Mouse (Mus musculus) neutrophil, adult 5-6 weeks (primary cell): ENCODE data around the gene Snrnp25. TPM values are rescaled to one million over a fixed set of nuclear protein-coding genes. Genes with fewer than 3 reads are reported as not detected.

ENCODE experiments used
- ATAC-seq: fragments of 151-379, 151-347 bp; 2 replicates; pipeline ENCODE4 v1.8.0; 2017; ENCODE audit warnings: mild to moderate bottlenecking, moderate TSS enrichment; ENCODE audit not compliant: insufficient number of reproducible peaks, poor library complexity, low FRiP score, severe bottlenecking; ENCODE audit errors: extremely low read depth
- total RNA-seq: library from RNA; stranded (forward); fragments of 200-1000 nt; gene quantifications from 2 replicates; pipeline ENCODE4 v1.2.3, GENCODE M21; 2017

Gene Snrnp25
- total RNA-seq = 13.7 and 25.4 TPM in 2 replicates

DNA sequence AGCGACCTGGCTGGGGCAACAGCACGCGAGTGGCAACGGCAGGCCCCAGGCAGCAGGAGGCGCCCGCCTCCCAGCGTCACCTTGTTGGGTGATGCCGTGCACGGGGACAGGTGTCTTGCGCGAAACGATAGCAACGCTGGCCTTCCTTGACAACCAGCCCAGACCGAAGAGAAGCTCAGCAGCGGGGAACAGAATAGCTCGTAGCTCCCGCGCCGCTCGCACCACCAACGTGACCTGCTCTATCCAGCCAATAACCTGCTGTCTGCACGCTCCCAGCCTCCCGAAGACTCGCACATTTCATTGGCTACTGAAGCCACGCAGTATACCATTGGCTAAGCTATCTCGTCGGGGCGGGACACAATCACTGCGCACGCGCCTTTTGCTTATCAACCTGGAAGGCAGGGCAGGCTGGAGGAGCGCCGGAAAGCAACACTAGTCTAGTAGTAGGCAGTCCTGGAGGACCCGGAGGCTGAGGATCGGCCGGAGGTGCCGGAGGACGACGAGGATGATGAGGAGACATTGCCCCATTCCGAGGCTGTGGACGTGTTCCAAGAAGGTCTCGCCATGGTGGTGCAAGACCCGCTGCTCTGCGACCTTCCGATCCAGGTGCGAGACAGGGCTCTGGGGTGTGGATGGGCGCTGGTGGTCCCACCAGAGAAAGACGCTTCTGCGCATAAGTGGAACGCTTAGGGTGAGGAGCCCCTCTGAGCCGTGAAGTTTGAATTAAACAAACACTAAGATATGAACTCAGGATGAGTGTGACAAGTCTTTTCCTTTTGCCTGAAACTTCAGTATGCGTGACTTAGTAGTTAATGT lies at the start of gene Snrnp25:
TSS of gene Snrnp25 (plus strand) at position 358 of the 816 bp plus-strand sequence.
- peak; percentile 97 for ATAC-seq

DNA sequence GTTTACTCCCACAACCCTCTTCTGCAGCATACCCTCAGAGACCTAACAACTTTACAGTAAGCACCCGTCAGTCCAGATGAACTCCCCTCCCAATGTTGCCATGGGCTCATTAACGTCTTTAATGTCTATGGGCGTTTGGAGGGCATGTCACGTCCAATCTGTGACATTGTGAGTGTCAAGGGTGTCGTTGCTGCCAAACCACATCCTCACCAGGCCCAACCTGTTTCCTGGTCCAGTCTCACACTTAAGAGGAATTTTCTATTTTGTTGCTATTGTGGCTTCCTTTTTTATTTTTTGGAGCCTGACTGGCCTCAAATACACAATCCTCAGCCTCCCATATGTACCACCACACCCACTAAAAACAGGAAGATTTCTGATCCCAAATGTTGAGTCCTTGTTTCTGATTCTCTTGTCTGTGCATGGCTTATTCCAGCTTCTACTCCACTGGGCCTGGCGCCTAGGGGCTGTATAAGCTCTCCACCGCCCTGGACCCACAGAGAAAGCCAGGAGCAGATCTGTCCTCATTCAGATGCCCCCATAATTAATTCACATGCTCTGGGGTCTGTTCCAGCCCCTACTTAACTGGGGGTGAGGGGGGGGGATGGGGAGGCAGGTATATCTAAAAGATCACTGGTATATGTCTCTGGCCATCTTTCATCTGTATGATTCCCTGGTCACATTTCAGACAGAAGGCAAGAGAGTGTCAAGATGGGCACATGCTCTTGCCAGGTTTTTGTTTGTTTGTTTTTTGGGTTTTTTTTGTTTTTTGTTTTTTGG lies 48.2 kb upstream of the Snrnp25 start:
- no peak for ATAC-seq

DNA sequence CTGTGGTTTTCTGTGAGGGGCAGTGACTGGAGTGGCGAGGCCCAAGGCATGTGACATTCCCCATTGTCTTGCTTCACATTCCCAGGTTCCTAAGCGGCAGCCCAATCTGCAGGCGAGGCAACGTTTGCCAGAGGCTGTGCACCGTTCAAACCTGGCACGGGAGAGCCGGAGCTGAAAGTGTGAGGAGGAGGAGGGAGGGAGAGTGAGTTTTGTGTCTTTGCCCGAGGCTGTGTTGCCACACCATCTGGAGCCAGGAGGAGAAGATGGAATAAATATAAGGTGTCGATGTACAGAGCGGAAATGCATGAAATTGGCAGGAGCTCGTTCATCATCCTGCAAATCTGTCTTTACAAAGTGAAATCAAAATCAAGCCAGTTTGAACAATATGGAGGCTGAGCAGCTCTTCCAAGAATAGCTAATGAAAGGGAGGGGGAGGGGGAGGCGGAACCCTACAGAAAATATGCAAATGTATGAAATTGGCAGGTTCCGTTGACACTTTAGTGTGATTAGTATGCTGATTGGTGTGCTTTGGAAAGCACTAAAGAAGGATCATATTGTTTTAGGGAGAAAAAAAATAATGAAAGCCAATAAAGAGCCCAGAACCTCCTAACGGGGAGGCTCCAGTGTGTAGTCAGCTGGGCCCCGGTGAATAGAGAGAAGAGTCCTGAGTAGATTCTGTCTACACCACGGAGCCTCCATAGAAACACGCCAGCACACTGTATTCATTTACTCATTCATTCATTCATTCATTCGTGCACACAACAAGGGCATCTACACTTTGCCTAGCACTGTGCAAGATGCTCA lies 47.2 kb upstream of the Snrnp25 start:
- no peak for ATAC-seq

DNA sequence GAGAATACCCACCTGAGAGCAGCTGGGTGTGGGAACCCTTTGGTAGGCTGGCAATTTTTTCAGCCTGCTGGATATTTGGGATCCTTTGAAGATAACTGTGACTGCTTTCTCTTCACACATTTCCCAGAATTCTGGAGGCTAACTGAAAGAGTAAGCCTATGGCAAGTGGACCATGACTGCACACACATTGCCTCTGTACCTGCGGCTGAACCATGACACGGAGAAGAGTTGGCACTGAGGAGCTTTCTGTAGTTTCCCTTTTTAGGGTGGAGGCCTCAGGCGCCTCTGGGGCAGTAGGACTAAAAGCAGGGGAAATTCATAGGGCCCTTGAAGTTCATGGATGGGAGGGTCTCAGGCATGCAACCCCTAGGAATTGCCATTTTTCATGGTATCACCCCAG lies 46.0 kb upstream of the Snrnp25 start:
- no peak for ATAC-seq

DNA sequence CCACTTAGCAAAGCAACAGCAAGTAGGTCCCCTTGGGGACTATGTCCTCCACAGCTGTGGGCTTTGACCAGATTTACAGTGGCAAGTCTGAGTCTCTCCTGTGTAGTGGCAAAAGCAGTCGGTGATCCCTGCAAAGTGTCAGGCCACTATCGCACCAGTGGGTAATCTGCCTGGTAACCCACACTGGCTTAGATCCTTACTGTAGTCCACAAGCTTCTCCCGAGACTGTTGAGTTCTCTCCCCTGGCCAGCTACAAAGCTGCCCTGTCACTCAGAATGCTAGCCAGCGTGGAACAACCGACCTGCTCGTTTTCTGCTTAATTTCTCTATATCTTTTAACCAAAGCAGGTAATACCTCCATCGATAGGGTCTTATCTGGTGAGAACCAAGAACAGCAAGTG lies 44.9 kb upstream of the Snrnp25 start:
- no peak for ATAC-seq

DNA sequence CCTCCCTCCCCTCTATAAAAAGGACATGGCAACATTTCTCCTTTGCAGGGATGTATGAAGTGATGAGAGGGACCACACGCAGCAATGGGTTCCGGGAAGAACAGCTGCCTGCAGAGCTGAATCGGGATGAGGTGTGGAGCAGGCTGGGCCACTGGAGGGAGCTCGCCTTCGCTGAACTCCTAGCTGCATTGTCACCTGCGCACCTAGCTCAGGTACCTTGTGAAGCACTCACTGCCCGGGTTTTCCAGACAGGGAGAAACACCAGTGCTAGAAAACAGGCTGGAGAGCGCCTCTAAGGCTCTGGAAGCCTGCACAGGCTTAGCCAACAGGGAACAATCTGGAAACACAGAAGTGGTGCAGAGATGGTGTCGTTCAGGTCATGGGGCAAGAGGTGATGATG lies 43.7 kb upstream of the Snrnp25 start:
- no peak for ATAC-seq

DNA sequence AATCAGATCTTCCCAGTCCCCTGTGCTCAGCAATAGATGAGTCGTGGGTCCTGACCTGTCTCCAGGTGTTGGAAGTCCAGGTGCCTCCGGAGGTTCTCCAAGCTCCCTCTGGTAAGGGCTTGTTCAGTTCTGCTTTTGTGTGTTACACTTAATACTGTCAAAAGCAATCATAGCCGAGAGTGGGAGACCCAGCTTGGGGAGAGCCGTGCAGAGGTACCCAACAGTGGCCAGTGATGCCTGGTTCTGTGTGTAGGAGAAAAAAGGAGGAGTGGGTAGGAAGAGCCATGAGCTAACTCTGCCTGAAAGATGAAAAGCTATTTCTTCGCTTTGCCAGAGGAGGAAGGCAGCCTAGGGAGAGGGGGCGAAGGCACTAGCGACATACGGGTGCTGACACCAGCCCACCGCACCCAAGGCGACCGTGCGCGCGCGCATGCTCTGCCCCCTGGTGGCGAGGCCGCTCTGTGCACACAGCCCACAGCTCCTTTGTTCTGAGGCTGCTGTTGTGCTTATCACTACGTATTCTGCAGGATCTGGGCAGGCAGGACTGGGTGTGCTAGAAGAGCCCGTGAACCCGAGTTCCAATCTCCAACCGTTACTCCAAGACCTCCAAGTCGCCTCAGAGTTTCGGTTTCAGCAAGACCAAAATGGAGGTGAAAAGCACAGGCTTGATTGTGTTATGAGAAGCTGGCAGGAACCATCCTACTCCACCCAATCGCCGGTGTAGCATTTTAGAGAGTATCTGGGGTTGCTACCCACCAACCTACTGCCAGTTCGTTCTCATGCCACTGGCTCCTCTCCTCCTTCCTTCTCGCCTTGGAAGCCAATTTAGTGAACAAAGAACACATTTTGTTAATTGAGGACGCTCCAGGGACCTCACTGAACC lies 43.1 kb upstream of the Snrnp25 start:
- ATAC-seq = peak; percentile 41; the same call in 1 of the 2 replicates

DNA sequence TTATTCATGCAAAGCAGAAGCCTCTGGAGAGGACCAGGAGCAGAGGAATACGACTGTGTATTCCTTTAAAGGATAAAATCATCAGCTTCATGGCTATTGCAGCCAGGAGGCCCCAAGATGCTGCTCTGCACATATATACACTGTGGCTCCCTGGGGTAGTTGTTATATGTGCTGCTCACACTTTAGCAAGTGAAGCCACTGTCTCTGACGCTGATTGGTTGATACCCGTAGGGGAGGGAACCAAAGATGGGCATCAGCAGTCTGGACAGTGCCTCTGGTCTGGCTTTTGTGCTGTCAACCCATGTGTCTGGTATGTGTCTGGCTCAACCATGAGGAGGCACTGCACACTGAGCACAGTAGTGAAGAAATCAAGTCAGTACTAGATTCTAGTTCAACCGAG lies 38.5 kb upstream of the Snrnp25 start:
- ATAC-seq = no peak

DNA sequence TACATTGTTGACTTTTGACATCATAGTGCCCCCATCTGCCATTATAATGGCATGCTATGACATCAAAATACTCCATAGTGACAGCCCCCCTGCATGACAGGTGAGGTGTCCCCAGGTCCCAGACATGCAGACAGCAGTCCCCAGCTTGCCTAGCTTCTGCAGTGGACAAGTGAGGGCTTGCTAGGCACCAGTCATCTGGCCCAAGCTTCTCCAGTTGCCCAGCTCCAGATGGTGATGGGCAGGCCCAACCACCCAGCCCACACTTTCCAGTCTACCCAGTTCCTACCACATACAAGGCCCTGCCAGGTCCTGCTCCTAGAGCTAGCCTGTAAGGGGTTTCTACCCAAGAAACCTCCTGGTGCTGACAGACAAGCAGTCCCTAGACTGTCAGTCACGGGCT lies 26.7 kb upstream of the Snrnp25 start:
- ATAC-seq = no peak

DNA sequence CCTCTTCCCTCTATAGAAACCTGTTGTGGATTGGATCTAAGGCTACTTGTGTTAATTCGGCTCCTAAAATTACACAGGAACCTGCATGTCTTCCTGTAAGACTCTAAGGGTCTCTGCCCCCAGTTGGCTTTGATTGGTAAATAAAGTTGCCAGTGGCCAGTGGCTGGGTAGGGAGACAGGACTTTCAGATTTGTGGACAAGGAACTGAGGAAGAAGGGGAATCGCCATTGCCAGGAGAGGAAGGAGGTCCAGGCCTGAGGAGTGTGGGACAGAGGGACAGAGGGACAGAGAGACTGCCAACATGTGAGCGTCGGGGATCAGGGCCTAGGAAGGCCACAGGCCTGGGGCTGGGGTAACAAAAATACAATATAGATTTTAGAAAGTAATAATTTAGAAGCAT lies 24.0 kb upstream of the Snrnp25 start:
- ATAC-seq = no peak

DNA sequence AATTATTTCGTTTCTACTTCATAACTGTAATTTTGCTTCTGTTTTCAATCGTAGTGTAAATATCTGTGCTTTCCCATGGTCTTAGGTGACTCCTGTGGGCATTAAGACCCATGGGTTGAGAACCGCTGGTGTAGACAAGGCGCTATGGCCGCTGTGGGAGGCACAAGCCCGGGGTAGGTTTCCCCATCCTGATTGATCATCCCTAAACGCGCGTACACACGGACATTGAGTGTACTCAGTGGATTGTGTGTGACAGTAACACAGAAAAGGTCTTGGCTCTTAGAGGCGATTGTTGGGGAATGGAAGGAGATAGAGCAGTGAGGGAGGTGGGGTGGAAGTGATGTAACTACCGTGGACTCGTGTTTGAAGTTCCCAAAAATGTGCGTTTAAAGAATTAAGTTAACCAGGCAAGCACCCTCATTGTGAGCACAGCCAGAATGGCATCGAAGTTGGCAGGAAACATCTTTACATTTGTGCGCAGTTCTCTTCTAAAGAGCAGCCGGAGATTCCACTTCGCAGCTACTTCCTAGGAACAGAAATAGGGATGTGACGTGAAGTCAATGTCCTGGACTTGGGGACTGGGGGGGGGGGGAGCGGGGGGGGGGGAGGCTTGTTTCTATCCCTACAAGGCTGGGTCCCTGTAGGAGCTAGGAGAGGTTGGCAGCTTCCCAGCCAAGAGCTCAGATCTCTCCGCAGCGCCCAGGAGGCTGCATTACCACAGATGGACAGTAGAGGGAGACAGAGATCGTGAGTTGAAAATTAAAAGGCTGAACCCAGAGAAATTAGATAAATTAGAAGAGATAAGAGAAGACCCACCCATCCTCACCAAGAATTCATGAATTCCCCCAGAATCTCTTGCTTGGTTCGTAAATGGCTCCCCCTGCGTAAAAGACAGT lies 23.0 kb upstream of the Snrnp25 start:
- ATAC-seq = peak; percentile 67; the same call in 1 of the 2 replicates

DNA sequence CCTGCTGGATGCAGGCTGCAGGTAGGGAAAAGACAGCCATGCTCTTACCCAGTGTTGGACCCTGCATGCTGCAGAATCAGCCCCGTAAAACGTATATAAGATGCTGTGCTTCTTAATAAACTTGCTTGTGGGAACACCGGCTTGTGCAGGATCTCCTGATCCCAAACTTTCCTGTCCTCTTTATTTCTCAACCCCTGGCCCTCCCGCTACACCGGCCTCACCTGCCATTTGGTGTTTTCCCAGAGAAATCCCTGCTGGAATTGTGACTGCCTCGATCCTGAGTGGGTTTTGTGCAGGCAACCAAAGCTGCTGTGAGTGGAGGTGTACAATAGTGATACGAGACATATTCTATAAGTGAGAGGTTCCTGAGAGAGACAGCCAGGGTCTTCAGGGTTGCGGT lies 20.7 kb upstream of the Snrnp25 start:
- no peak for ATAC-seq

DNA sequence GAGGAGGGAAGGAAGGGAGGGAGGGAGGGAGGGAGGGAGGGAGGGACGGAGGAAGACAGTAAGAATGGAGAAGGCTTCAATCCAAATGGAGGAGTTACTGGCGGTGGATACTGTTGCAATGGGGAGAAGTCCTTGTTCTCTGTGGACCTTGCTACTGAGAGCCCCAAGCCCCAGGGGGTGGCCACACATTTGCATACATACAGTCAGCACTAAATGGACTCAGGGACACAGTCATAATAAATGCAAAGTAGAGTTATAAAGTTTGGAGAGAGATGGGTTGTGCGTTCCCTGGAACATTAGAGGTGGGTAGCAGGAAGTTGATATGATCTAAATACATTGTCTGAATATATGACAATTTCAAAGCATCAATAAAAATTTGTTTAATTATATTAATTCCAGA lies 19.2 kb upstream of the Snrnp25 start:
- no peak for ATAC-seq

DNA sequence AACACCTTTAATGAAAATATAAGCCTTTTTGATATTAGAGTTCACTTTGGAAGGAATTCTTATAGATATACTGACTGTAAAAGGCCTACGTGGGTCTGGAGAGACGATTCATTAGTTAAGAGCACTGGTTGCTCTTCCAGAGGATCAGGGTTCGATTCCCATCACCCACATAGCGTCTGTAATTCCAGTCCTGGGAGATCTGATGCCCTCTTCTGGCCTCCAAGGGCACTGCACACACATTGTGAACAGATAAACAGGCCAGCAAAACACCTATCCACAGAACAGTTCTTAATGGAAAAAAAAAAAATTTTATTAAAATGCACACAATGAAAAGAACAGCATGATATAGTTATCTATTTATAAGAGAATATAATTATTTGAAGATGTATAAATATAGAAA lies 18.0 kb upstream of the Snrnp25 start:
- no peak for ATAC-seq

DNA sequence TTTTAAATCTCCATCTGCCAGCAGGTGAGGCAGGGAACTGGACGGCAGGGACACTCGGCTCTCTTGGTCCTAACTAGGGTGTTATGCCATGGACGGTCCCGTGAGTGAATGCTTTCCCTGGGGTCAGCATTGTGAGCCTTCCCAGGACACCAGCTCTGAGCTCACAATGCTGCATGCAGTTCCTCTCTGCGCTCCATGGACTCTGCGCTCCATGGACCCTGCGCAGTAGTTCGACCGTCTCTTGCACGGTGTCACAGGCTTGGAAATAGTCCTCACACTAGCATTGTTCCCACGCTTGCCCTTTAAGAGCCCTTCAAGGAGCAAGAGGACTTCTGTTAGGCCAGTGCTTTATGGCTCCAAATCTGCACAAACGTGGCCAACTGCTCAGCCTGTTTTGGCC lies 16.3 kb upstream of the Snrnp25 start:
- ATAC-seq = no peak

DNA sequence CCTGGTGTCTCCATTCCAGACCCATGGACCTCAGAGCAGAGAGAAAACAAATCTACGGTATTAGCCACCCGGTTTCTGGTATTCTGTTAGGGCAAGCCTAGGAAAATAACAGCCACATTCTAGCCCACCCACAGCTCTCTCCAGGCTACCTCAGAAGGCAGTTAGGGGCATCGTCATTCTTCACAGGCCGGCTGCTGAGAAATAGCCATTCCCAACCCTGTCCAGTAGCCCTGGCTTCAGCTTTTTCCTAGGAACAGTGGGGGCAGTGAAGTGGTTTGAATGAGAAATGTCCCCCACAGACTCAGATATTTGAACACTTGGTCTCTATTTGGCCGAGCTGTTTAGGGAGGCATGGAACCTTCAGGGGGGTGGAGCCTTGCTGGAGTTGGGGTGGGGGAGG lies 15.8 kb upstream of the Snrnp25 start:
- no peak for ATAC-seq

DNA sequence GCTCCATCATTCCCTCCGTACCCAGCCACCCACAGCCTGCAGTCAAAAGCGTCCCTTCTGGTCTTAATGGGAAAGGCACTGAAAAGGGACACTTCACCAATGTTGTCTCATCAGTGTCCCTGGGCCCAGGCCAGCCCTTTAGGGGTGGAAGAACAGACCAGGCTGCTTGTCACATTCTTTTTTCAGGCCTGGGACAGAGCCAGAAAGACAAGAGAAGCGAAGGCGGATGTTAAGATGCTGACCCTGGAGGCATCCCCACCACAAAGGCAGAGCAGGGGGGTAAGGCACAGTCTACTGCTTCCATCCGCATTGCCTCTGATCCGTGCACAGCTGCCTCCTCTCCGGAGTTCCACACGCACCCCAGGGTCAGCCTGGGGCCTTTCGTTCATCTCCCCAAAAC lies 15.1 kb upstream of the Snrnp25 start:
- no peak for ATAC-seq
